Mouse (Mus musculus) kidney, adult 11 months (tissue): Measurements from ENCODE around the gene Tnr.

Experiments used
- DNase-seq: peaks from one replicate; pipeline ENCODE4 v3.0.0; 2022

Tnr gene

GRCm38 (mm10) chr1:159523578-159523977 is at the start of gene Tnr:
Tnr (plus strand) TSS chr1:159523769.
- peak; percentile 3 for DNase-seq

GRCm38 (mm10) chr1:159489853-159490435 is 33.6 kb upstream of the Tnr start:
- DNase-seq, result no peak

- no peak for DNase-seq
Measured at GRCm38 (mm10) chr1:159492536-159492935, 31.0 kb upstream of the Tnr start.

GRCm38 (mm10) chr1:159493720-159494499 is 29.7 kb upstream of the Tnr start:
- DNase-seq, result peak; percentile 22

- DNase-seq, result no peak
Measured at GRCm38 (mm10) chr1:159498236-159498635, 25.3 kb upstream of the Tnr start.

GRCm38 (mm10) chr1:159499806-159500460 is 23.6 kb upstream of the Tnr start:
- no peak for DNase-seq

- DNase-seq, result no peak
Measured at GRCm38 (mm10) chr1:159501911-159502310, 21.7 kb upstream of the Tnr start.

- no peak for DNase-seq
Measured at GRCm38 (mm10) chr1:159510667-159511066, 12.9 kb upstream of the Tnr start.

- no peak for DNase-seq
Measured at GRCm38 (mm10) chr1:159517647-159518046, 5.9 kb upstream of the Tnr start.

GRCm38 (mm10) chr1:159519206-159519605 is 4.4 kb upstream of the Tnr start:
- DNase-seq, result no peak

- DNase-seq, result no peak
Measured at GRCm38 (mm10) chr1:159523069-159523468, 500 bp upstream of the Tnr start.

- peak; percentile 6 for DNase-seq
Measured at GRCm38 (mm10) chr1:159524051-159524549, 531 bp downstream of the Tnr start.

- DNase-seq, result no peak
Measured at GRCm38 (mm10) chr1:159532841-159533569, 9.4 kb downstream of the Tnr start.

- DNase-seq, result no peak
Measured at GRCm38 (mm10) chr1:159535582-159535981, 12.0 kb downstream of the Tnr start.

GRCm38 (mm10) chr1:159537541-159537940 is 14.0 kb downstream of the Tnr start:
- DNase-seq, result no peak

- no peak for DNase-seq
Measured at GRCm38 (mm10) chr1:159538076-159538475, 14.5 kb downstream of the Tnr start.

- DNase-seq, result no peak
Measured at GRCm38 (mm10) chr1:159545470-159546145, 22.0 kb downstream of the Tnr start.

- DNase-seq, result no peak
Measured at GRCm38 (mm10) chr1:159551036-159551435, 27.5 kb downstream of the Tnr start.

GRCm38 (mm10) chr1:159551591-159552442 is 28.2 kb downstream of the Tnr start:
- no peak for DNase-seq

GRCm38 (mm10) chr1:159561616-159562015 is 38.0 kb downstream of the Tnr start:
- no peak for DNase-seq

GRCm38 (mm10) chr1:159565129-159565528 is 41.6 kb downstream of the Tnr start:
- no peak for DNase-seq

- no peak for DNase-seq
Measured at GRCm38 (mm10) chr1:159566046-159566445, 42.5 kb downstream of the Tnr start.
